Mouse (Mus musculus): ENCODE results near the gene Tmcc1. TPM values are rescaled to one million over a fixed set of nuclear protein-coding genes. Genes with fewer than 3 reads are reported as not detected.

Tmcc1 gene
- total RNA-seq, 2 experiments from 2014 or later = 25.8 to 26.8 TPM

DNA sequence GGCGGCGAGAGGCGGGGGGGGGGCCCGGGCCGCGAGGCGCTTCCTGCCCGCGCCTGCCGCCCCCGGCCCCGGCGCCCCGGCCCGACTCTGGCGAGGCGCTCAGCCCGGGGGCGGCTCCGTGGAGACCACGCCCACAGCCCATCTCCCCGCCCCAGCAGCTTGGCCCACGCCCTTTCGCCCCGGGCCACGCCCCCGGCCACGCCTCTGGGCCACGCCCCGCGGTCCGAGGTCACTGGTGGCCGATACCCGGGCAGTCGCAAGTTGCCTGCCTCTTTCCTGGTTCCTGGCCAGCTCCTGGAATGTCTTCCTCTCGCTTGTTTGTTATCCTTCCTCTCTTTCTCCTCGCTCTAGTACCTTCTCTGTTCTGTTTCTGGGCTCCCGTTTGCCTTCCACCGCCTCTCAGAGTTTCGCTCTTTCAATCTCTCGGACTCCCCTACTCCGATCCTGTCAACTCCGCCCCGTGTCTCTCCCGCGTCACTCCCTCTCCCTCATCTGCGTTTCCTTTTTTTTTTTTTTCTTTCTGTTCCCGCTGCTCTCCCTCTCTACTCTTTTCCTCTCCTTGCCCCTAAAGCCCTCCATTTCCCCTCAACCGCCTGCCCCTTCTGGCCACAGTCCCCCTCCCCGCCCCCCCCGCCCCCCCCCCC lies 198.3 kb downstream of the Tmcc1 start, which contains the start of gene Plxnd1:
Plxnd1 (minus strand) TSS at position 129 of the 644 bp plus-strand sequence.
- DNase-seq (ENCODE audit: low spot score in 2 of 2) = peak; percentile 92 to 94

DNA sequence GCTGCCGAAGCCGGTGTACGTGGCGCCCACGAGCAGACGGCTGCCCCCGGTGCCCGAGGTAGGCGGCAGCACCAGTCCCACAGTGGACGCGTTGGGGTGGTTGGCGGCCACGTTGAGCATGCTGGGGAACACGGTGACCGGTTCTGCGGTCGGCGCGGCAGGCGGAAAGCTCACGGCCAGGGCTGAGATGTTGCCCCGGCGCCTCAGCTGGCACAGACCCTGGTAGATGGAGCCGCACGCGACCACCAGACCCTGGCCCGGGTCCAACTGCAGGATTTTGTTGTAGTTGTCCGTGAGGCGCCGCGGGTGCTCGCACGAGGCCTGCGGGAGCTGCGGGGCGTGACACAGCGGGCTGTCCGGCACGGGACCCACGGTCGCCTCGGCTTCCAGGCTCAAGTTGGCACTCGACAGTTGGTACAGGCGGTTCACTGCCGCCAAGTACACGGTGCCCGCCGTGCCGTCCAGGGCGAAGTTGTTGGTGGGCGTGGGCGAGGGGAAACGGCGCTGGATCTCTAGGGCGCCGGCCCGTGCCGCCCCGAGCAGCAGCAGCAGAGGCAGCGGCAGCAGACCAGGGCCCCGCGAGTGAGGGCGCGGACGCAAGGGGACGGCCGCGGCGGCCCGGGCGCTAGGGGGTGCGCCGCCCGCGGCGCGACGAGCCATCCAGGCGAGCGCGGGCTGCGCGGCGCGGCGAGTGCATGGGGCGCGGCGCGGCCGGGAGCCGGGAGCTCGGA lies 199.0 kb downstream of the Tmcc1 start:
- DNase-seq (ENCODE audit: low spot score in 2 of 2) = no peak

GRCm38 (mm10) chr6:115993463-115994145 lies 199.7 kb downstream of the Tmcc1 start:
- DNase-seq (ENCODE audit: low spot score in 2 of 2) = no peak

DNA sequence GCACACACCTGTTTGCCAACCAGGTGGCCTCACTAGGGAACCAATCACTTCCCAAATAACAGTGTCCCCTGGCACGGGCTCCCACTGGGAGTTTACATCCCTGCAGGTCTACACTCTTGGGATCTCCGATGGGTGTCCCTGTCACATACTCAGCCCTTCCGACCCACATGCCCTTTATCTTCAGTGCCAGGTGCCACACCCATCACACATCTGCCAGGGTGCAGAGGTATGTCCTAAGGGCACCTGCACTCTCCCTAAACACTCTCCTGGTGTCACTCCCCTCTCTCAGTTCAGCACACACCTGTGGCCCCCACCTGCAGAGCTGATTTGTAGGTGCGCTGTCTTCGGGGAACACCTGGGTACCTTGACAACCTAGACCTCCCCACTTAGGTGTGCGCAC lies 200.3 kb downstream of the Tmcc1 start:
- DNase-seq (ENCODE audit: low spot score in 2 of 2) = no peak

DNA sequence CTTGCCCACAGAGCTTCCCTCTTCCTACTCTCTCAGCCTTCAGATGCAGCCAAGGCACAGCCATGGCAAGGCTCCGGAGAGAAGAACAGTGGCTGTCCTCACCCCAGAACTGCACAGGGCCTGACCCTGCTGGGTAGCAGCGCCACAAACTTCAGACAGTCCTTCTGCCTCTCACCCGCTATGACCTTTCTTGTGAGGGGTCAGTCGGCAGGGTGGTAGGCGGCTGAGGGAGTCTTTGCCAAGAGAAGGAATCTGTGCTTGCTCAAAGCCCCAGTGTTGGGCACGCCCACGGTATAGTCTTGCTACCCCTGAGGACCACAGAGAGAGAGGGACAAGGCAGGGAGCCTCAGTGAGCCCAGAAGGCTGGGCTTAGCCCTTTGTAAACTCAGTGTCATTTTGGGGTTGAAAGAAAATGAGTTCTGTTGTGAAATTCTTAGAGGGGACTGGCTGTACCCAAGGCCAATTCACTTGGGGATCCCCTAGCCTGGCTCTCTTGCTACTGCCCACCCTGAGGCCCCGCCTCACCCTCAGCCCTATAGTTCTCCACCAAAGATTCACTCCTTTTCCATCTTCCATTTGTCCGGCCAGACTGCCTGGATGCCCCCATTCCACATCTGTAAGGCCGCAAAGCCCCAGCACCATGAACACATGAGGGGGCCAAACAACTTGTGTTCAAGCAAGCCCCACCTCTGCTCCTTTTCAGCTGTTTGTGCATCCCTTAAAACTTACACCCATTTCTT lies 201.2 kb downstream of the Tmcc1 start:
- DNase-seq (ENCODE audit: low spot score in 2 of 2) = no peak

DNA sequence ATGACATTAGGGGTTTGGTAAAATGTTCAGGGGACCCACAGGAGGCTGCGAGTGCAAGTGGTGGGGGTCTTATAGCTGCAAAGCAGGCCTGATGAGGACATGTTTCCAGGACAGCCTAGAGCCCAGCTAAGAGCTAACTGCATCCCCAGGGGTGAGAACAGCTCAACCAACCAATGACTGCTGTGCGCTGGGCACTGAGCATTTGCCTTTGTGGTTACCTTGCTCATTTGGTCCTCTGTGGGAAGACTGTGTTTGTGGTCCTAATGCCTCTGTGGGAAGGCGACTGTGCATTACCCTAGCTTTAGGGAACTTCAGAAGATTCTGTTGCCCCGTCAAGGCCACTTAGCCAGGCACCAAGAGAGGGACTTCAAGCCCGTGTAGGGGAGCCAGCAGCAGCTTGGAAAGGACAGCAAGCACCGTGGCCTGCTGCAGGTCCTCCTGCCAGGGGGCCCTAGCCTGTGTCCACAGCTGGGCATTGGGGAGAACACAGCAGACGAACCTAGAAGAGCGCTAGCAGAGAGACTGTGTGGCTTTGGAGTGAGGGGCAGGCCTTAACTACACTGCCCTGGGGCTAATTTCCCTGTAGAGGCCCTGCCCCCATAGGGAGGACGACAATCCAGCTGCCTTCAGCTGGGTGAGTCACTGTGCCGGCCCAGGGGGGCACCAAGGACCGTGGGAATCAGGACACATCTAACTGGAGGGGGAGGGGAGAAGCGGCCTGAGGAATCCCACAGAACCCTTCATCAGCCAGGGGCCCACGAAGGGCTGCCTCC lies 202.0 kb downstream of the Tmcc1 start:
- DNase-seq (ENCODE audit: low spot score in 2 of 2) = no peak

DNA sequence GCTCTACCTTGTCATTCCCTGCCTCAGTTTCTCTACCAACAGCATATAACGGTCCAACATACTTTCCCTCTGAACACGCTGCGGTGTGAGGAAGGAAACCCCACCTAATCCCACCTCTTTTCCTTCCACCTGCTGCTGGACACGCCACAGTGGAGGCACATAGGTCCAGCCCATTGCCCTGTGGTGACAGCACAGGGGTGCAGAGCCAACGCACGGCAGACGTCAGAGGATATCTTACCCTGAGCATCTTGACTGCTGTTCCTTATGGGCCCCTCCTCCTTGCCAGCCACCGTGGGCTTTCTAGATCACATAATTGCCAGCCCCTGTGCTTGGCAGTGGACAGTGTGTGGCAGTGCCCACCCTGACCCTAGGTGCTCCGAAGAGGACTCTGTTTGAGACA lies 202.8 kb downstream of the Tmcc1 start:
- DNase-seq (ENCODE audit: low spot score in 2 of 2) = no peak

- DNase-seq (ENCODE audit: low spot score in 2 of 2) = no peak
Observed at GRCm38 (mm10) chr6:115990056-115990455, 203.2 kb downstream of the Tmcc1 start.

DNA sequence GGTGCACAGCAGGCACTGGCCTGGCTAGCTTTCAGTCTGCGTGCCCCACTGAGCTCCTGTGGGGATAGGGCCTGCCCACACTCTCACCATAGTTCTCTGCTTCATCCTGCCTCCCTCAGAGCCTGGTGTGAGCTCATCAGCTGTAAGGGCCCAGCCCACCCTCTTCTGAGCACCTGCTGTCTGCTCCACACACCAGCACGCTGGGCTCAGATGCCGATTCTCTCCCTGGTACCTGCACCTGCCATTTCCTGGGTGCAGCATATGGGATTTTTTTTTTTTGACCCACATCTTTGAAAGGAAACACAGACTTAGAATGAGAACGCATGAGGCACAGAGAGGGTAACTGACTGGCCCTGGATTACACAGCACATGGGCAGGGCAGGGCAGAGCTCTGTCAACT lies 203.7 kb downstream of the Tmcc1 start:
- no peak for DNase-seq (ENCODE audit: low spot score in 2 of 2)

DNA sequence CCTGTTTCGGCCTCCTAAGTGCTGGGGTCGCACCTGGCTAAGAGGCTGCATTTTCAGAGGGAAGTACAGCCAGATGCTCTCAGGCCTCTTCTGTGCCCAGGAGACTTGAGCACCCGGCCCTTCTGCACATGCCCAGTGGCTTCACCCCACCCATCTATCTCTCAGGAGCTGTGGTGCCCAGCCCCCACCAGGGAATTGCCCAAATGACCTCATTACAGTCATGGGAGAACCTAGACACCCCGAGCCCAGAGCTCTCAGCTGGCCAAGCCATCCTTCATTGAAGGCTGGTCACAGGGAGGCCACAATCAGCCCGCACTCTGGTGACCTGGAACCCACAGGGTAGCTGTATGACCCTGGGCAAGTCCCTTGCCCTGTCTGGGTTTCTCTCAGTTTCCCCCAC lies 204.3 kb downstream of the Tmcc1 start:
- DNase-seq (ENCODE audit: low spot score in 2 of 2) = no peak

- DNase-seq (ENCODE audit: low spot score in 2 of 2) = no peak
Observed at GRCm38 (mm10) chr6:115987096-115987747, 206.1 kb downstream of the Tmcc1 start.

- no peak for DNase-seq (ENCODE audit: low spot score in 2 of 2)
Observed at GRCm38 (mm10) chr6:115986472-115987095, 206.7 kb downstream of the Tmcc1 start.

- no peak for DNase-seq (ENCODE audit: low spot score in 2 of 2)
Observed at GRCm38 (mm10) chr6:115985622-115986021, 207.7 kb downstream of the Tmcc1 start.

DNA sequence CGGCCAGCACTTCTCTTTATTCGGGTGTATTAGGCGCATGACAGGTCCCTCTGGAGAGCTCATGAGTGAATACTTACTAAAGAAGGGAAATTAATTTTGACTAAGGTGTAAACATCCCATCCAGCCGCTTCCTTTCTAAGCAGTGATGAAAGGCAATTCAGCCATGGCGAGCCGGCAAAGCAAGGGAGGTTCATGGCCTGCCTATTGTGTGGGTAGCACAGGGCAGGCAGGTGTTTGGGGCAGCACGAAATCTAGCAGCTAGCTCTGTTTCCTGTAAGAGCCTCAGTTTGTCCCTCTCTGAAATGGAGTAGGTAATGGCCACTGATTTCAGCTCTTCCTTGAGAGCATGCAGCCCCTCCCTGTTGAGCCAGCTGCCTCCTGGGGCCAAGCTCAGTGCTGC lies 208.7 kb downstream of the Tmcc1 start:
- DNase-seq (ENCODE audit: low spot score in 2 of 2) = no peak

GRCm38 (mm10) chr6:115983306-115984038 lies 209.8 kb downstream of the Tmcc1 start:
- DNase-seq (ENCODE audit: low spot score in 2 of 2) = no peak

DNA sequence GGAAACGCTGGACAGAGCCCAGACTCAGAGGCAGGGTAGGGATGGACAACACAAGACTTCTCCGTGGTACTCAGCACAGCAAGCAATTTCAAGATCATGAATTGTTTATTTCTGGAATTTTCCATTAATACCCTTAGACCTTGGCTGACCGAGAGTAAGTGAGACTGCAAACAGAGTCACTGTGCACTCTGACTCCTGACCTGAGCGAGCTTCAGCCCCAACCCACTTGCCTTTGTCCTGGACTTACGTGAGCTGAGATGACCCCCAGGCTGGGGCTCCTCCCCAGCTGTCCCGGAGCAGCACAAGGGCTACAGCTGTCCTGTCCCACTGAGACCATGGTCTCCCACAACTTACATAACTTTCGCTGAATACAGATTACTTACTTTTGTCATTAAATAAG lies 210.4 kb downstream of the Tmcc1 start:
- DNase-seq (ENCODE audit: low spot score in 2 of 2) = no peak

DNA sequence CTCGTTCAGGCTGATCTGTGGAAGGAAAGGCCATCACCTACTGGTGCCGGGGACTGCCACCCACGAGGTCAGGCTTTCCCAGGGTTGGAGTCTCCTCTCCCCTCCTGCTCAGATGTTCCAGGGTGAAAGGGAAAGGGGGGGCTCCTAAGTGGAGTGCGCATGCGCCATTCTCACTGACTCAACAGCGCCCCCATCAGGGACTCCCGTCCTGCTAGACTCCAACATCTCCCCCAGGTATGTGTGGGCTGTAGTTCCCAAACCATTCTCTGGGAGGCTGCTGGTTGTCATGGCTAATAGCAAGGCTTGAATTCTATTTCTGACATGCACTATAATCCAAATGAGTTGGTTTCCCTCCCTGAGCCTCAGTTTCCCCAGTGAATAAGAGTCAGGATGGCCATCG lies 214.7 kb downstream of the Tmcc1 start:
- DNase-seq (ENCODE audit: low spot score in 2 of 2) = no peak

- DNase-seq (ENCODE audit: low spot score in 2 of 2) = no peak
Observed at GRCm38 (mm10) chr6:115977810-115978209, 215.5 kb downstream of the Tmcc1 start.

DNA sequence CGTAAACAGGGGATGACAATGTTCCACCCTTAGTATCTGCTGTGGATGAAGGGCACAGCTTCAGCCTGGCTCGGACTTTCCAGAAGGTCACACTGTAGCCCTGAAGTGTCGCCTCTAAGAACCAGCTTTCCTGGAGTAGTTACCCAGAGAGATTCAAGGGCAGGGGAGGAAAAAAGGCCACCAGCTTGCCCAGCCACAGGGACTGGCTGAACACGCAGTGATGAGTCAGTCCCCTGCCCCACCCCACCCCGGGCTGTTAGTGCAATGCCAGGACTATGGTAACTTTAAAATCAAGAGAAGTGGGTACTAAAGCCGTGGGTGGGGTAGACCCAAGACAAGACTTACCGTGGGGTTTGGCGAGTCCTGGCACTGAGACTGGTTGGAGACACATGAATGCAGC lies 217.7 kb downstream of the Tmcc1 start:
- no peak for DNase-seq (ENCODE audit: low spot score in 2 of 2)
